Mouse (Mus musculus) leukemia stem cell, adult 10-12 weeks (primary cell): ENCODE data around the gene Acbd5. TPM values are rescaled to one million over a fixed set of nuclear protein-coding genes. Genes with fewer than 3 reads are reported as not detected.

Experiments
- polyA plus RNA-seq: library from polyadenylated mRNA; stranded (reverse); fragments of >175 nt; gene quantifications from 2 replicates; pipeline ENCODE4 v1.2.3, GENCODE M21; 2012; ENCODE audit warnings: low replicate concordance

The Acbd5 gene
- polyA plus RNA-seq = 1.4 and 2.1 TPM in 2 replicates

DNA sequence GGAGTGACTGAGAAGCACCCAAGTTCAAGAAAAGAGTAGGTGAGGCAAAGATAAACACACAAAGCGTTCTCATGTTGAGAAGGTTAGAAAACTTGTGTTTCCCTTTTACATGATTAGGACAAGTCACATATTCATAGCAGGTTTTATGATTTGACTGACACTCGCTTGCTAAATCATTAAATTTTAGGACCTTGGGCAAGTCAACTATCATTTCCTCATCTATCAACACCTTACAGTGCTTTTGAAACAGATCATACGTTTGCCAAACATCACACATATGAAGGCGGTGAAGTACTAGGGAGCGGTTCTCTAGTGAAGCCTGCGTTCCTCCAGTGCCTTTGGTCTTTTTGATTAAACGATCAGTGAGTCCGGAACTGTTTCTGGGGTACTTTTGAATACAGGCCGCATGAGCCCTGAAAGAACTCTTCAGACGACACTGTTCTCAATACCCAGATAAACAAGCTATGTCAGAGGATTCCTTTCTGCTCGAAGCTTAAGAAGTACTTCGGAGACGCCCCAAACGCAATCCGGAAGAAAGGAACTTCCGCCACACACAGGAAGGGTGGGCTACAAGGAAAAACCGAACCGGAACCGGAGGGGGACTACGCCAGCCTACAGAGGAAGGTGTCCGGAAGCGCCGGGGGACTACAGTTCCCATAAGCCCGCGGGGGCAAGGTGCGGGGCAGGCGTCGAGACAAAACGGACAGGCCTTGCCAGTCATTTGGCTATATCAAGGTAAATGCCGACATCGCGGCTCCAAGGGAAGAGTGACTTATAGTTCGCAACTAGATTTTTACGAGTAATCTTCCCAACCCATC, at the start of gene Acbd5:
Gene Acbd5, plus strand, starts transcription at position 616 of the 818 bp plus-strand sequence.

DNA sequence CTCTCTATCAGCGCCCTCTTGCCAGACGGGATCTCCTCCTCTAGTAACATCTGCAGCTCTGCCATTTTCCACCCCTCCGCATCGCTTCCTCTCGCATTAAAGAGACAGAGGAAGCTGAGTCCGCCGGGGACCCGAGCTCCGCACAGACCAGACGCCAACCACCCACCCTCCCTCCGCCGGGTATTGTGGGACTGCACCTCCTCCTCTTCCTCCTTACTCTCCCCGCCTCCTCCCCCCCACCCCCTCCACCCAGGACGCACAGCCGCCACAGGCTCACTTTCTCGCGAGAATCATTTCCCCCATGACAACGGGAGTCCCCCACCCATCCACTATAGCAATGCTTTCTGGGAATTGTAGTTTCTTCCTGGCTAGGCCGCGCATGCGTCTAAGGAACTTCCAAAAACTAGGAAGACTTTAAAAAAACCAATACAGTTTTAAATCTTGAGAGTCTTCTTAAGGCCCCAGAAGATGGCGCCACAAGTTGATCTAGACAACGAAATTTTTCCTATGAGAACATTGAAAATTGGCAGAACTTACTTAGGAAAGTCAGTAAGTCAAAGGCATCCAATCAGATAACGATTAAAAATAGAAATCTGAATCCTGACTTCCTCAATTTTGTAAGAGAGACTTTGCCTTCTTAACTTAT, 27.8 kb upstream of the Acbd5 start, which contains the start of gene Abi1:
Gene Abi1, minus strand, starts transcription at position 241 of the 646 bp plus-strand sequence.

DNA sequence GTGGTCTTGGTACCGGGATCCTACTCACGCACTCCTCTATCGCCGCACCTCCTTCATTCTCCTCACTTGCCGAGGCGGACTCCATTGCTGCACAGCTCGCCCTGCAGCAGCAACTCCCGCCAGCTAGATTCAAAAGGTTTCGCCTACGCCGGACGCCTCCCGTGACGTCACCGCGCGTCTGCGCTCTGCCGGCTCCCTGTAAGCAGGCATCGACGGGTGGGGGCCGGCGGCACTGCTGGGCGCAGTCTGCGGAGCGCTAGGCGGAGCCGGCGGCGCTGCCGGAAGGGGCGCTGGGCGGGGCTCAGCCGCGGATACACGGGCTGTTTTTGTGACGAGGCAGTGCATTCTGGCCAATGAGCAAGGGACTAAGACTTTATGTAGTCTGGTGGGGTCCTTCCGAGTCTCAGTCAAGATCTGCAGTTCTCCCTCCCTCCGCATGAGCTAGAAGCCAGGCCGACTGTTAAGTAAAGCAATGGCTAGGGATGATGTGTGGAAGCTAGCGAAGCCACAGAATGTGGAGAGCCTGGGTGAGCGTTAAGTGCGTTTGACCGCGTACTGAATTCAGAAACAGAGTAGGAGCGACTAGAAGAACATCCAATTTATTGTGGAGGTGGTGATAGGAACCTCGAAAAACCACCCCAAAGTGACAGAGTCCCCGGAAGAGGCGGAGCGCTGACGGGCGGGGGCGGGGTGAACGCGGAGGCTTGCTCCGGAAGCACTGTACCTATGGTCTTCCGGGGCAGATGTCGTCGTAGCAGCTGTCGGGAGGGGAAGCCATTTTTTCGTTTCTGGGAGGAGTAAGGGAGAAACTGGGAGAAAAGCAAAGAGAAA, 88.0 kb downstream of the Acbd5 start, which contains the start of the genes Mastl and Yme1l1:
Gene Mastl, minus strand, starts transcription at position 248 of the 831 bp plus-strand sequence.
Gene Yme1l1, plus strand, starts transcription at position 593 of the 831 bp plus-strand sequence.

Other genes with a start within 250 kb of the Acbd5 start
- 13.4 and 15.0 TPM in 2 replicates for gene Pdss1, start 172.6 kb upstream of the Acbd5 start, polyA plus RNA-seq
- gene Abi1, start 27.9 kb upstream of the Acbd5 start, polyA plus RNA-seq = 23.8 and 81.6 TPM in 2 replicates
- 0.30 and 0.77 TPM in 2 replicates for gene Mastl, start 87.9 kb downstream of the Acbd5 start, polyA plus RNA-seq
- gene Yme1l1, start 88.2 kb downstream of the Acbd5 start, polyA plus RNA-seq = 1.5 and 3.9 TPM in 2 replicates
- gene 4931423N10Rik, start 139.3 kb downstream of the Acbd5 start, polyA plus RNA-seq = not detected in 2 replicates